20 mouse cellular contexts compared by ENCODE assay signal in the genomic region with DNA sequence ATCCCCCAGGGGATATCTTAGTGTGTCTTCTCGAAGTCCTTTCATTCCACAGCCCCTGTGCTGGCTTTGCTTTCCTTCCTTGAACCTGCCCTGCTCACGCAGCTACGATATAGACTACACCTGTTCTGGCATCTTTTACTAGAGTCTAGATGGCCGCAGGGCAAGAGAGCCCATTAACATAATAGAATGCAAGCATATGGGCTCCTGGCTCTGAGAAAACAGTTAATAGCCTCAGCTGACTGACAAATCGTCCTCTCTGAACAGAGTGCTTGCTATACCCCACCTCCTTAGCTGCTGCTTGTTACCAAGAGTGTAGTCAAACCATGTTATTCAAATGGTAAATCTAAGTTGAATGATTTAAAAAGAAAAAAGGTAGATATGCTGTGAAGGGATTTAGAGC.
DNase-seq lines count a peak whose midpoint lies in the region; ATAC-seq and TF ChIP-seq lines count a peak whose summit lies in the region.
"Had no signal": no experiment of that assay in that cellular context is flagged by ENCODE, and none has a peak within 500 bp of the region (broad histone marks: within the 10 kb centered on the region; RNA-seq: fewer than 3 reads in every experiment).

No protein-coding gene starts in this region.

- peak; percentile 57; the same call in 1 of the 2 replicates for ATAC-seq in forebrain, embryonic 15.5 days (replicated peaks)
- ATAC-seq in kidney, embryonic 15.5 days (replicated peaks; ENCODE audit: low FRiP score) = no peak
- ATAC-seq: inflammation-experienced regulatory T-cells, adult 6 months; Patski had no signal

- peaks cover 5% of the 10 kb centered on the region for H3K4me1 ChIP-seq in forebrain, embryonic 15.5 days
- no peaks in the 10 kb centered on the region for H3K4me1 ChIP-seq in forebrain, embryonic 10.5 days
- H3K4me1 ChIP-seq in kidney, embryonic 15.5 days = no peaks in the 10 kb centered on the region
- H3K4me1 ChIP-seq: embryonic facial prominence, embryonic 10.5 days; heart, embryonic 12.5 days; hindbrain, embryonic 10.5 days; hindbrain, embryonic 15.5 days had no signal

- H3K27me3 ChIP-seq in forebrain, embryonic 15.5 days = no peaks in the 10 kb centered on the region
- no peaks in the 10 kb centered on the region for H3K27me3 ChIP-seq in forebrain, embryonic 10.5 days (ENCODE audit: poor library complexity, severe bottlenecking)
- no peaks in the 10 kb centered on the region for H3K27me3 ChIP-seq in kidney, embryonic 15.5 days
- H3K27me3 ChIP-seq: CH12.LX; heart, embryonic 12.5 days; hindbrain, embryonic 15.5 days; Patski had no signal

- TF ChIP-seq CTCF in brain, embryonic 14.5 days (IDR thresholded peaks at IDR 0.05; ENCODE audit: borderline replicate concordance, extremely low read depth, insufficient read depth, insufficient read length) = no peak

- H3K9me3 ChIP-seq in forebrain, embryonic 15.5 days = no peaks in the 10 kb centered on the region
- H3K9me3 ChIP-seq in forebrain, embryonic 10.5 days = no peaks in the 10 kb centered on the region
- H3K9me3 ChIP-seq in kidney, embryonic 15.5 days (replicated peaks) = no peaks in the 10 kb centered on the region
- H3K9me3 ChIP-seq: embryonic facial prominence, embryonic 10.5 days; heart, embryonic 12.5 days; hindbrain, embryonic 10.5 days; hindbrain, embryonic 15.5 days had no signal

- no peak overlapping the region for H3K4me3 ChIP-seq in forebrain, embryonic 15.5 days
- no peak overlapping the region for H3K4me3 ChIP-seq in forebrain, embryonic 10.5 days
- H3K4me3 ChIP-seq in kidney, embryonic 15.5 days (replicated peaks) = no peak overlapping the region
- H3K4me3 ChIP-seq: embryonic facial prominence, embryonic 10.5 days; gastrocnemius, adult 2 months; heart, embryonic 12.5 days; hindbrain, embryonic 10.5 days; hindbrain, embryonic 15.5 days had no signal

- no peak for DNase-seq in forebrain, embryonic 10.5 days (ENCODE audit: extremely low spot score, low spot score)
- peak; percentile 31 for DNase-seq in kidney, adult 18-20 months
- peak; percentile 37 to 41 for DNase-seq in kidney, postnatal 36 days
- no peak for DNase-seq in kidney, postnatal 14 days
- DNase-seq in brain, embryonic 14.5 days (ENCODE audit: low read depth) = peak; percentile 65
- DNase-seq: adrenal gland, adult 2 months; adrenal gland, postnatal 25 days; cerebellum, adult 2 months; cerebellum, postnatal 10 days; gastrocnemius, adult 2 months; gastrocnemius, postnatal 25 days had no signal

- no peak overlapping the region for H3K9ac ChIP-seq in forebrain, embryonic 15.5 days (replicated peaks)
- no peak overlapping the region for H3K9ac ChIP-seq in kidney, embryonic 15.5 days
- H3K9ac ChIP-seq: heart, embryonic 12.5 days; hindbrain, embryonic 15.5 days had no signal

- 58% methylated on average over 5 of the region's 5 CpGs for WGBS in forebrain, embryonic 15.5 days
- 87% methylated on average over 5 of the region's 5 CpGs for WGBS in forebrain, embryonic 10.5 days
- WGBS in kidney, embryonic 15.5 days = 84% methylated on average over 5 of the region's 5 CpGs

- H3K27ac ChIP-seq in forebrain, embryonic 15.5 days (replicated peaks) = peak overlapping the region; percentile 57
- H3K27ac ChIP-seq in forebrain, embryonic 10.5 days = no peak overlapping the region
- no peak overlapping the region for H3K27ac ChIP-seq in kidney, embryonic 15.5 days
- H3K27ac ChIP-seq: embryonic facial prominence, embryonic 10.5 days; gastrocnemius, adult 2 months; hindbrain, embryonic 10.5 days; hindbrain, embryonic 15.5 days had no signal

- TF ChIP-seq POLR2A in brain, embryonic 14.5 days (IDR thresholded peaks at IDR 0.05; ENCODE audit: borderline replicate concordance, extremely low read depth, insufficient read depth, insufficient read length, poor library complexity, severe bottlenecking) = no peak

- H3K36me3 ChIP-seq in forebrain, embryonic 15.5 days = peaks cover 85% of the 10 kb centered on the region
- H3K36me3 ChIP-seq in forebrain, embryonic 10.5 days (replicated peaks) = peaks cover 100% of the 10 kb centered on the region
- H3K36me3 ChIP-seq in kidney, embryonic 15.5 days = peaks cover 92% of the 10 kb centered on the region

- no peak overlapping the region for H3K4me2 ChIP-seq in forebrain, embryonic 15.5 days (replicated peaks)
- H3K4me2 ChIP-seq in kidney, embryonic 15.5 days = no peak overlapping the region
- H3K4me2 ChIP-seq: heart, embryonic 12.5 days; hindbrain, embryonic 15.5 days had no signal

Comparison
In these comparisons a context has a peak if more than half of its experiments do, and no peak if none do; other contexts are left out.
1. DNase-seq: peak in kidney, adult 18-20 months (single experiment), kidney, postnatal 36 days (2 of 2) and brain, embryonic 14.5 days (single experiment); none in forebrain, embryonic 10.5 days (single experiment) and kidney, postnatal 14 days (single experiment).